Mouse (Mus musculus) brain, adult 2 months (tissue): ENCODE data around the gene Cd96.
"Not testable (repeated sequence)": the region's sequence is repeated elsewhere in the genome, so short reads cannot be mapped to it uniquely, and the experiment has no call there.

Experiments used
- DNase-seq: peaks from one replicate; pipeline ENCODE4 v3.0.0; 2011; ENCODE audit warnings: low read depth, low spot score

The Cd96 gene

DNA sequence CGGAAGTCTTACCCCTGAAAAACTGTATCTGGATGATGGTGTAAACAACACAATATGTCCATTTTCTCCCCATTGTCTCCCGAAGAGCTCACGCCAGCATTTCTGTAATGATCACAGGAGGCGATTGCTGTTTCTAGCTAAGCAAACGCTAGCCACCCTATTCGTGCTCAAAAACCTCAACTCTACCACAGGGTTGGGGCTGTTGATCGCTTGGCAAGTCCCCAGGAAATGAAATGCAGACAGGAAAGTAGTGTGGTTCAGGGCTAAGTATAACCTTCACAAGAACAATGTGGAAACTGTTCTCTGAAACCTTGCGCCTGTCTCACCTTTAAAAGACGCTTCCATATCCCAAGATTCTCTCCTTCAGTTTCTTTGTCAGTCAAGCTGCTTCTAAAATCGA lies at the start of gene Cd96:
Gene Cd96 (minus strand): TSS at position 232 of the 400 bp plus-strand sequence.
- DNase-seq: peak; percentile 7

DNA sequence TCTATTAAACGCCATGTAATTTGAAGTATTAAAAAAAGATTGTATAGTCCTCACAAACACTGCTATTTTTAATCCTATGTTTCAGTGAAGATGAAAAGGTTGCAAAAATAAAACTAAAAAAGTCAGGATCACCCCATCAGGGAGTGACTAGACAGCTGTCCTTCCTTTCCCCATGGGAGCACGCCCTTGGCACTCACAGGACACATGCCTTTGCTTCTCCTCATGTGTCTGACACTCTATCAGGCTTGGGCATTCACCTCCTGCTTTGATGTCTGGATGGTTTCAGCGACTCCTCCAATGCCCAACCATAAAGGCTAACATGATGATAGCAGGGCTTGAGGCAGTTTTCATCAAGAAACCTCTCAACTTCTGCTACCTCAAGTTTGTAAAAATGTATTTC lies 46.9 kb upstream of the Cd96 start:
- no peak for DNase-seq

DNA sequence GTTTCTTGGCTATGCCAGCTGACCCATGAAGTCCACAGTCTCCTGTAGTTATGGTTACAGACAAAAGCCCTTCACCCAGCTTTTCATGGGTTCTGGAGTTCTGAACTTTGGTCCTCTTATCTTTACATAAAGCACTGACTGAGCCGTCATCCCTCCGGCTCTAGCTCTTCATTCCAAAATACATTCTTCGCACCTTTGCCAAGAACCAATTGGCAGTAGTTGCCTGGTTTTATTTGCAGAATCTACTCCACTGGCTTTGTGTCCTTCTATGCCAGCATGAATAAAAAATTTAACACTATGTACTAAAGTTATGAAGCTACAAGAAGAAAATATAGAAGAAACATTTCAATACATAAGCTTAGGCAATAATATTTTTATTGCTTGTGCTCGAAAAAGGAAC lies 45.3 kb upstream of the Cd96 start:
- DNase-seq: peak; percentile 40

DNA sequence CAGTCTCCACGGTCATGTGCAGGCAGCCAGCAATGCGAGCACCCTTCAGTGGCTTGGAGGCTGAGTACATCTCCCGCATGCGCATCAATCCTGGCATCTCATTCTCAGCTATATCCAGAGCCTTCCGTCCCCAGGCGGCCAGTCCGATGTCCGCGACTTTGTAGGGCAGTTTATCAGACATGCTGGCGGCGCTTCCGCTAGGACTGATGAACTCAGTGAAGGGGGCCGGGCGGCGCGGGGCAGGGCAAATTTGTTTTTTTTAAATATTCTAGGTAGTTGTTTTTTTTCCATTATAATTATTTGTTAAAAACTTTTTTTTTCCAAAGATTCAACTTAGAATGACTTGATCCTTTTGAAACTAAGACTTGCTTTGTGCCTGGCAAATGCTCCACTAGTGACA lies 34.8 kb upstream of the Cd96 start, which contains the start of gene Gm4737:
Gene Gm4737 (minus strand): TSS at position 246 of the 400 bp plus-strand sequence.
- DNase-seq: not testable (repeated sequence)

DNA sequence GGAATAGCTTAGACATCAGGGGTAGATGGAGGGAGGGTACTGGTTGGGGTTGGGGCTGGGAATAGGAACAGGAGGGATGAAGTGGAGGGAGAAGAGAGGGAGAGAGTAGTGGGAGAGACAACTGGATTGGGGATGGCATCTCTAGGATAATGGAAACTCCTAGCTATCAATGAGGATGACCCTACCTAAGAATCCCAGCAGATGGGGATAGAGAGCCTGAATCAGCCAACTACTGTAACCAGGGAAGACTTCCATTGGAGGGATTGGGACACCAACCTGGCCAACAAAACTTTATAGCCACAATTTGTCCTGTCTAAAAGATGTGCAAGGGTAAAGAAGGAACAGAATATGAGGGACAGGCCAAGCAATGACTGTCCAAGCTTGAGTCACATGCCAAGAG lies 31.1 kb upstream of the Cd96 start:
- peak; percentile 36 for DNase-seq

DNA sequence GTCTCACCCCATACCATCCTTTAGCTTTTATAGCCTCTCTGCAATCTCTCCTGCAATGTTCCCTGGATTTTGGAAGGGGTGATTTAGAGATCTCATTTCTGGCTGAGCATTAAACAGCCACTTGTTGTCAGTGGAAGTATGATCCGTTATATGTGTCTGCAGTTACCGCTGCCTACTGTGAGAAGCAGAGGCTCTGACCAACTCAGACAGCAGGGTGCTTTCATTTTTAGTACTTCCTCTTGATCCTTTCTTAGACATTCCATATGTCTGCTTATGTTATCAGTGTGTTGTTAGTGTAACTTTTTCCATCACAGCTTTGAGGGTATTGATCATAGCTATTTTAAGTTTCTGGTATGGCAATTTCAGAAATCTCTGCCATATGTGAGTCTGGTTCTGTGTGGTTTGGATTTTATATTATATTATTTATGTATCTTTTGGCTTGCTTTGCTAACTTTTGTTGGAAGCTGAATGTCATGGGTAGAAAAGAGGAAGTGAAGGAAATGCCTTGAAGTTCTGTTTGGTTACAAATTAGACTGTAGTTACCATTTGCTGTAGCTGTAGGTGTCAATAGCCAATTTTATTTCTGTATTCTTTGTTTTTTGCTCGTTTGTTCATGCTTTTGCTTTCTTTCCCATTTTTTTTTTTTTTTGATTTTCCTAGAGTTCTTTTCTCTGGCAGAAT lies 28.8 kb upstream of the Cd96 start:
- peak; percentile 32 for DNase-seq

DNA sequence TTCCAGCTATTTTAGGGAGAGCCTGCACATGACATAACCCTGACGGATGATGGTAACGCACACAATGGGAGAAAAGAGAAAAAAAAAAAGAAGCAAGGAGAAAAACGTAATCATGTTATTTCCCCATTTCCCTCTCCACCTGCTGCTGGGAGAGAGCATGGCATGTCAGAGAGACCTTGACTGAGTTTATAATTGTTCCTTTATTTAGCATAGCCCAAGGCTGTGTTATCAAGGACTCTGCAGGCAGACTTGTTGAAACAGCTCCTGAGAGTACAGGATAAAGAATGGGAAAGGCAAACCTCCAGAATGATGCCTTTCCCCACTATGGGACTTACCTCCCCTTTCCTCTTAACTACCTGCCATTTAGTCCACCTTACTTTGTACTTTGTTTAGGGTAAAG lies 26.9 kb upstream of the Cd96 start:
- DNase-seq: peak; percentile 4

DNA sequence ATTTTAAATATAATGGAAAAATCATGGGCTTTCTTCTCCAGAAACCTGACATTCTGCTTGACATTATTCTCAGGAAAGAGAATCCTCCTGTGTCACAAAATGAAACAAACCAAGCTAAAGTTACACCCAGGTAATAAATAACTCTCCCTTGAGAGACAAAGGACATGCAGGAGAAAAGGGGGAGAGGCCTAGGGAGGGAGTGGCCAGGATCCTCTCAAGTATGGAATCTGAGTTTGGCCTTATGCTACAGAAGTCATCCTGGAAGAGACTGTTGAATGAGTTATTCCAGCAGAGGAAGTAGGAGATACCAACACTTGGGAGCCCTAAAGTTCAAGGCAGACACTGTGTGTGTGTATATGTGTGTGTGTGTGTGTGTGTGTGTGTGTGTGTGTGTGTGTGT lies 2.2 kb upstream of the Cd96 start:
- no peak for DNase-seq

DNA sequence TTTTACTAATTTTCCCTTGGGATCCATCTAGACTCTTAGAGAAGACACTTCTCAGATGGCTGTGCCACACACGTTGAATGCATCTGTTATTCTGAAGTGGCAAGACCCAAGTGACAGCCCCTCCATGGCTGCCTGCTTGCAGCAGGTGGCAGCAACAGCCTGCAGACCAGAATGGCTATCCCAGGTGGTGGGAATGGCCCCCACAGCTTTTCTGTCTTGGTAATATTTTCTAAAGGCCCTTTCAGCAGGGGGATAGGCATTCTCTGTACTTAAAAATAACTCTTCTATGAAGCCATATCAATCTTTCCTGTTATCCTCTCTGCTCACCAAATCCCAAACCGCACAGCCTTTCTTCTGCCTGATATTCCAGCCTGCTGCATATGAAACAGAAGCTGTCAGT lies 1.4 kb upstream of the Cd96 start:
- peak; percentile 36 for DNase-seq

DNA sequence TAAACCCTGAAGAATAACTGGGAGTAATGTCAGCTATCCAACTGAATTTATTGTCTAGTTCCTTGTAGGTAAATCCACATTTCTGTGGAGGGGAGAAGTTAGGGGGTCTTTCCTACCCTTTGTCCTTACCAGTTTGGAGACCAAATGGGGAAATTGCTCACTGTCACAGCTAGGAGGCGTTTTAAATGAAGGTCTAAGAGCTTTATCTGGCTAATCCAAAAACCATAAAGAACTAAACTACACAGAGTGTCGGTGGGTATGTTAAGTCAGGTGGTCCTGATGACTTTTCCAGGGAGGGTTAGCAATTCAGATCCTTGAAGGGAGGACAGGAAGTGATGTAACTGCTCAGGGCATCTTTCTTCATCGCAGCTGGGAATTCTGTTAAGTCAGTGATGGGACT lies 556 bp upstream of the Cd96 start:
- no peak for DNase-seq

DNA sequence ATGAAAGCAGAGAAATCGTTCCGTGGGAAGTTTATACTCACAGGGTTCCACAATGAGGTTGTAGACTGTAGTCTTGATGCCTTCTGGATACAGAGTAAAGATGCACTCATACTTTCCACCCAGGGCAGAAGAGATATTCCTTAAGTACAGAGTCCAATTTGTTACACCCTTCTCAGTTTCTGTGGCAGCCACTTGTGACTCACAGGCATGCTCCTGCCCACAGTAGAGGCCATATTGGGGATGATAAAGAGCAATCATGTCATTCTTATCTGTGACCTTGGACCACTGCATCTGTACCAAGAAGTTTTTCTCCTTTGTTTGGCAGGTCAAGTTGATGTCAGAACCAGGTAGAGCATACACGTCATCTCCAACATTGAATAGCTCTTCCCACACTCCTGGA lies 2.4 kb downstream of the Cd96 start:
- no peak for DNase-seq

DNA sequence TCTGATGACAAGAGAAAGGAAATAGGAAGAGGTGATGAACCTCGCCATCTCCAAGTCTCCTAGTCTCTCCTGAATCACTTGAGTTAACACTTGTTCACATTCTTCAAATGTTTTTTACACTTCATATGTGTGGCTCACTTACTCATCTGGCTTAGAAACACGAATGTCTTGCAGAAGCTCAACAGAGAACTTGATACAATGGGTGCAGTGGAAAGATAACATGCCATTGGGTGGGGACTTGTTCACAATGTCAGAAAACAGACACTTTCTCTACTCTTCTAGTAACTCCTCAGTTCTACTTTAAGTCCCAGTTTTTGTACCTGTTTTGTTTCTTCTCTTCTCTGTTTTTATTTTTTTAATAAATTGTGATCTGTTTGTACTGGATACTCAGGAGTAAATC lies 5.3 kb downstream of the Cd96 start:
- DNase-seq: no peak

DNA sequence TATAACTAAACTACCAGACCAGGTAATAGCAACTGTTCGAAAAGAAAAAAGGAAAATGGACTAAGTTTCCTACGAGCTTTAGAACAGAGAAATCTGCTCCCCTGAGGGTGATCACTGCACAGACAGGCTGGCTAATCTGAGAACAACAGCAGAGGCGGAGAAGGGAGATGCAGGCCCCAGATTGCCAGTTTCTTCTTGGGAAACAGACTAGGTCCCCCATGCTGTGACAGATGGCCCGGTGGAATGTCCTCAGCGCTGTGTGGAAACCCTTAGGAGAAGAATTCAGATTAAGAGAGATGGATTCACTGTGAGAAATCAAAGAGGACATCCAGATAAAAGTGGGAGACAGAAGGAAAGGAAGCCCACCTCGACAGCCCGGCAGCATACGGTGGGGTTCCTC lies 10.5 kb downstream of the Cd96 start:
- DNase-seq: peak; percentile 51

DNA sequence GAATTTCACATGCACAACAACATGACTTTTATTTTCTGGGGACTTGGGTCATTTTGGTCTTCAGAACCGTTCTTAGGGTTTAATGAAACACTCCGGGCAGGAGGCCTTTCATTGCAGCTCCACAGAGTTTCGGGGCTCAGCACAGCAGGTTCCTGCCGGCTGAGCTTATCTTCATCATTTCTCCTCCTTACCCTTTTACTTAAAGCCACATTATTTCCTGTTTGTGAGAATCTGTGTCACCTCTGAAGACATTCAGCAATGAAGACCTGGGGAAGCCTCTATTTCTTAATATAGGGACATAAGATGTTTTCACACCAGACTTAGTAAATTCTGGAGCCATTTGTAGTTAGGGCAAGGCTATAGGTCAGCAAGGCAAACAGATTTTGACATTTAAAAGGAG lies 12.6 kb downstream of the Cd96 start:
- no peak for DNase-seq

DNA sequence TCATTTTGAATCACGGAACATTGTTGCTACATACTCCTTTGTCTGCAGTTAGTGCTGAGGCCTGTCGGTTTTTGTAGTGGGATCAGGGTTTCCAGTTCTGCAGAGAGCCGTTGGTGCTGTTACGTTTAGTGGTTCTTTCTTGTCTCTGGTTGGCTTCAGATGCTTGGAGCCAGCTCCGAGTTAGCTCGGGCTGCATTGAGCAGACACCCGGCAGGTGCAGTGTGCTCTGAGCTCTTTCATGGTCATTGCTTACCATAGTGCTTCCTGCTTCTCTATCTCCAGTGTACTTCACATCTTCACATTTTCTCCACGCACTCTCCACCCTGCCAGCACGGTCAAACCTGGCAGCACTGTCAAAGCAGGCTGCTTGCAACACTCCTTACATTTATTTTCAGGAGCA lies 15.6 kb downstream of the Cd96 start:
- no peak for DNase-seq

DNA sequence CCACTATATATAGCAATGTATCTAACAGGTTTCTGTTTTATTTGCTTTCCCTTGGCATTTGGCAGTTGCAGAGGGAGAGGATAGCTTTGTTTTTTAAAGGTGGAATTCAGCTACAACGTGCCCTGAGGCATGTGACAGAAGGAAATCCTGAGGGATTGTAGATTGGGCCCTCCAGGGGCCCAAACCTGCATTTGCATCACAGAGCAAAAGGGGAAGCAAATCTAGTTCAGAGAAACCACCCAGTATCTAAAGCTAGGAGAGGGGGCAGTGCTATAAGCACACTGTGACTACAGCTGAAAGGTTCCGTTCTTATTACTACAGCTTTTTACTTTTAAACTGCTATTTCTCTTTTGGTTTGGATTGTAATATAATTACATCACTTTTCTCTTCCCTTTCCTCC lies 18.3 kb downstream of the Cd96 start:
- DNase-seq: no peak

DNA sequence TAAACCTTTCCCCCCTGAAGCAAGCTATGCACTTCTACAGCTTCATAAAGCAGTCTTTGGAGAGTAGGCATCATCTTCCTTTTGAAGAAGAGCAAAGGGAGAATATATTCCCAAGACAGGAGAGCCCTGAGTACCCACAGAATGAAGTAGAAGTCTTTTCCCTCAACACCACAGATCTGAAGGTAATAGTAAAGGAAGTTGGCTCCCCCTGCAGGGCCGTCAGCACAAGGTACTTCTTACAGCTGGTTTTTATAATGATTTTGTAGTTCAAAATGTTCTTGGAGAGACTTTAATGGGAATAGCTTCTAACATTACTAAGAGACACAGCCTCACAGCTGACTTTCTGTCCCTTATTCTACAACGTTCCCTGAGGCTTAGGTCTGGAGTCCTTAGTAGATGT lies 19.8 kb downstream of the Cd96 start:
- DNase-seq: peak; percentile 59

DNA sequence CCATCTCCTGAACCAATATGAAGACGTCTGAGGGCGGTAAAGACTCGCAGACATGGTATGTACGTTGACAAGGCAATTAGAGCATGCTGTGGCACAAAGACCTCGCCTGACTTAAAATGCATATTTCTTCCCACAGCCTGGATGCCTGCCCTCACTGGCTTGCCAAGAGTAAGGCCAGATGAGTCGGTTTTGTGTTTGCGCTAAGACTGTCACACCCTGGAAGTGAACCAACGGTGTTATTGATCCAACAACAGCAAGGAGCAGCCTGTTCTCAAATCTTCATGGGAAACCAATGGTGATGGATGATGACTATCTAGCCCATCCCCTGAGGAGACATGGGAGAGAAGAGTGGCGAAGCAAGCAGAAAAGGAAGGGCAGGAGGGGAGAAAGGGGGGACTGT lies 22.6 kb downstream of the Cd96 start:
- no peak for DNase-seq

DNA sequence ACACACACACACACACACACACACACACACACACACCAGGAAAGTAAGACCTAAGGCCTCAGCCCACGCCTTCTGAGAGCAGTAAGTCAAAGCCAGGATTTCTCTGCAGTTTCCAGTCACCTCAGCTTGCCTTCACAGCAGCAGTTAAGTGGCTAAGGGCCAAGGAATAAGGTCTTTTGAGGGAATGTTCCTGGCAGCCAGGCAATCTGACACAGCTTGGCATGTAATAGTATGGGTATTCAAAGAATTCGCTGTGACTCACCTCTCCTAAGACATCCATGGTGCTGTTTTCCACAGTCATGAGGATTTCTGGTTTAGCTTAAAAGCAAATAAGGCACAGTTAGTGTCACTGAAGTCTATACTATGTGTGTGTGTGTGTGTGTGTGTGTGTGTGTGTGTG lies 25.6 kb downstream of the Cd96 start:
- DNase-seq: peak; percentile 82

DNA sequence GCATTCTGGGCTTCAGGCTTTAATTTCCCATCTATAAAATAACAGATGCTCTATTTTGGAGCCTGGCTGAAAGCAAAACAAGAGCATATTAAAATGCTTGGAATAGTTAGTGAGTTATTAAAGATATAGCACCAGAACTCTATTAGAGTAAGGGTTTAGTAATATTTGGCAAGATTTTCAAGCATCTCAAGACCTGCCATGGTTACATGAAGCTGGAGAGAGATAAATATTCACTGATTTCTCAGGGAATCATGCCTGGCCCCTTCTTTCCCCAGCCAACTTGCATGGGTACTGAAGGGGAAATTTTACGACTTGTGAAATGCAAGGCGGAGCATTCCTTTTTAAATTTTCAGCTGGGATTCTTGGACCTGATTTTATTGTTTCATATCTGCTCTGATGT lies 27.1 kb downstream of the Cd96 start:
- DNase-seq: no peak

DNA sequence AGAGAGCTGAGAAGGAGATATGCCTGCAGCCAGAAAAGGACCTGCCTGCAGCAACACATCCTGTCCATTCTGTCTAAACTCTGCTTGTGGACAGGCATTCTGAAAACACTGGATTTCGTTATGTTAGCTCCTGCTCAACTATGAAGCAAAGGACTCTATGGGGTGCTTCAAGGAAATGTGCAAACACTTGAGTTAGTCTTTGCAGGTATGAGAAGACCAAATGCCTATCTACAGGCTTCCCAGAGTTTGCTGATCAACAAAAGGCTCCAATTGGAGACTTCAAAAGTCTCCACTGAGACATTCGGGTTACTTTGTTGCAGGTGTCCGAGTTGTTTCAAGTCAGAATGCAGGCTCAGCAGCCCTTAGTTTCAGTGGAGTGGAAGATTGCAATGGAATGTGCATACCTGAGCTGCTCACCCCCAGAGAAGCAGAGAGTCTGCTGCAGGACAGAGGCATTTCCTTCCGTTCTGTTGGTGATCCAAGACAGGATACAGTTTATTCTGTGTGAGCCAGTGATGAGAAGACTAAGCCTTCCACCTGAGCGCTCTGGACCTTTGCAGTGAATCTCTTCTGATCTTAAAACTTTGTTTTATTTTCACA lies 33.1 kb downstream of the Cd96 start:
- no peak for DNase-seq

DNA sequence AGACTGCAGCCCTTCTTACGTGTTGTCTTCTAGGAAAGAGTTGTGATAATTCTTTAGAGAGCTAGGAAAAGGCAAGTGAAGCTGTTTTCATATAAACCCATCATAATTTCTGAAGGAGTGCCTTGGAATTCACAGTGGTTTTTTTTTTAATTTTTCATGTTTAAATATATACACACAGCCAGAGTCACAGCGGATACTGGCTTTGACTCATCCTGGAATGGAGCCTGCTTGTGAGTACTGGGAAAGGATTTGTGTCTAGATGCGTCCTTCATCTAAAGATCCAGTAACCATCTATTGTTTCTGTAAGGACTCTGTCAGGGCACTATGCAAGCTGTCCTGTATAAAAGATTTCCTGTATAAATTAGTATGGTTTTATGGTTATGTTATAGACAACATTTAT lies 52.1 kb downstream of the Cd96 start:
- peak; percentile 62 for DNase-seq

DNA sequence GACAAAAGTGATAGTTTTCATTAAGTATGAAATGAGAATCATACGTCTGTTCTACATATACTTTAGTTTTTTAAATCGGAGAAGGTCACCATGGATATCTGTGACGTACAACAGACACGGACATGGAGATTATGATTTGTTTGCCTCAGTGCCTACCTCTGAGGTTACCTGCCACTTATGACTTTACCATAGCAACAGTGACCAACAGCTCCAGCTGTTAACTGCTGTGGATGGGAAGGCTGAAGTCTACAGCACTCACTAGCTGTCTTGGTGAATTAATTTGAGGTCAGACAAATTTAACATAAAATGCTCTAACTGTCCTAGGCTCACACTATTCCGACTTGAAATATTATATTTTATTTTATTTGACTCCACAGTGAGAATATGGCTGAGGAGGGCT lies 56.8 kb downstream of the Cd96 start:
- DNase-seq: no peak

DNA sequence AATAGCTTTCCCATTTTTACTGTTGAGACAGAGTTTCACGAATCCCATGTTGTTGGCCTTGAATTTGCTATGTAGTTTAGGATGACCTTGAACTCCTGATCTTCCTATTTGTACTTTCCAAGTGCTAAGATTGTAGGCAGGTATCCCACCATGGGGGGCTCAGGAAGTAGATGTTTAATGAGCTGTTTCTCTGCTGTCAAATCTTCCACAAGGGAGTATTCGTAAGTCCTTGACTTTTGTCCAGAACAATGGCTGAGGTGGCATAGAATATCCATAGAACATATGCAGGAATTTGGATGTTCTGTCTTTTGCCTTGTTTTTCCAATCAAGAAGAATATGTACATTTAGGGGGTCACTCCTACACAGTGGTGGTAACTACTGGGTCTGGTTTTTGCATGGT lies 73.1 kb downstream of the Cd96 start:
- DNase-seq: no peak
